Mouse (Mus musculus) c-Kit-positive CD71-positive TER-119-negative erythroid progenitor cells, embryonic 14.5 days (primary cell): ENCODE data around the gene Cdhr5.
A peak's percentile ranks its signal among the peaks of the same experiment; 100 is the strongest.

ENCODE experiments used
- DNase-seq: peaks from one replicate; pipeline ENCODE4 v3.0.0-alpha.2; 2013; ENCODE audit warnings: low read depth

Cdhr5 gene

DNA sequence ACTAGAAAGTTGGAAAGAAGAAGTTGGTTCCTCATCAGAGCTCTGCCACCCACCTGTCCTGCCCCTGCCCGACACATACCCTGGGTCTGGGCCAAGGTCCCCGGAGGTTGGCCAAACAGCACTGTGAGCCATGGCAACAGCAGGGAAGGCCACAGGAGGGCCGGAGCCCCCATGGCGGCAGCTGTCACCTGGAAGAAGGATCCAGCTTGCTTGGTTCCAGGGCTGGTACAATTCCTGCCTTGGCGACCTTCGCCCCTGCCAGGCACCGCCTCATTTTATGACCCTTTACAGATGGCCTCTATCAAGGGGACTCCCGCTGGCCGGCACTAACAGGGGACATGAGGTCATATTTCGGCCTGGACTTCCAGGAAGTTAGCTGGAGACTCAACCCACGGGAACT, at the start of gene Cdhr5:
TSS of gene Cdhr5 (minus strand) at position 241 of the 400 bp plus-strand sequence.
- DNase-seq: no peak

DNA sequence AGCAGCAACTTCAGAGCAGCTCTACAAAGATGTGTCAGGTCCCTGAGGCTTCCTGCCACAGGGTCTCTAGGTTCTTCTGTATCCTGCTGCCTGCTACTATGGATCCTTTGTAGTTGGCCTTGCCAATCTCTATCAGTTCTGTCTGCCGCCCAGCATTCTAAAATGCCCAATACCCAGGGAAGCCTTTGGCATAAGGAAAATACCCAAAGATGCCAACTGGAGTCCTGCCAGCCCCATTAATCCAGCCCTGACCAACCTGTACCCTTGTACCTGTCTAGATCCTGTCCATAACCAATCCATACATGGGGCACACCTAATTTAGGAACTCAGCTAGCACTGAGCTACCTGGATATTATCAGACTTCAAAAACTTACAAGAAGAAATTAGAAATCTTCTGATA, 48.1 kb upstream of the Cdhr5 start:
- no peak for DNase-seq

DNA sequence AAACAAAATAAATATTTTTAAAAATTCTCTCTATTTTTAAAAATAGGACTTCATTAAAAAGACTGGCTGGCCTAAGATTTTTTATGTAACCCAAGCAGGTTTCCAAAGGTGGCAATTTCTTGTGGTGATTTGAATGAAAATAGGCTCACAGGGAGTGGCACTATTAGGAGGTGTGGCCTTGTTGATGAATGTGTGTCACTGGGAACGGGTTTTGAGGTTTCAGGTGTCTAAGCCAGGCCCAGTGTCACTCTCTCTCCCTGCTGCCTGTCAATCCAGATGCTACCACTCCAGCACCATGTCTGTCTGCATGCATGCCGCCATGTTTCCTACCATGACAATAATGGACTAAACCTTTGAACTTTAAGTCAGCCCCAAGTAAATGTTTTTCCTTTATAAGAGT, 42.9 kb upstream of the Cdhr5 start:
- no peak for DNase-seq

DNA sequence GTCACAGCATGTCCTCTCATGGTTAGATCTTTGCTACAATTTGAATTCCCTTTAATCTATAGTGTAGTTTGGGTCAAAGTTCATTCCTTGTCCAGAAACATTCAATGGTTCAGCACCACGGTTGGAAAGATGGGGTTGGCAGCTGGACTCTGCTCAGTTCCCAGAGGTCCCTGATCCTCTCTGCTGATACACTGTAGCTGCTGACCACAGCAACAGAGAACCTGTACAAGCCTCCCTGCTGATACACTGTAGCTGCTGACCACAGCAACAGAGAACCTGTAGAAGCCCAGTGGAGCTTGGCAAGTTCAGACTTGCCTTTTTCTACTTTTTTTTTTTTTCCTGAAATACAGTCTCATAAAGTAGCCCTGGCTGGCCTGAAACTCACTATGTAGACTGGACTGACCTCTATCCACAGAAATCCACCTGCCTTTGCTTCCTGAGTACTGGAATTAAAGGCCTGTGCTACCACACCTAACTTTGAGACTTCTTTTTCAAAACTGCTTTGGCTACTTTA, 41.1 kb upstream of the Cdhr5 start:
- no peak for DNase-seq

DNA sequence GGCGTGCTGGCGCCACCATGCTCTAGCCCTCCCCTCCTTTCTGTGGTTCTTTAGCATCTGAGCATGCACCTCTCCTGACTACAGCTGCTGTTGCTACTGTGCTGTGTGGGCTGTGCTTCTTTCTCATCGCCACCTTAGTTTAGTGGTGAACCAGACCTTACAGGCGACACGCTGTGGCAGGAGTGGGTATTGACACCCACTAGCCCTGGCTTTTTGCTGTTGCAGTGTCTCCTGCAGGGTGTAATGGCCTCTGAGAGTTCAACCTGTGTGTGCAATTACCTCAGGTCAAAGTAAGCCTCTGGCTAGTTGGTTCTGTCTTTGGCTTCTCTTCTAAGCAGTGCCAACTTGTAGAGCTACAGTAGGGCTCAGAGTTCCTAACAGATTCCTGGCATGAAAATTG, 39.4 kb upstream of the Cdhr5 start:
- DNase-seq: no peak

DNA sequence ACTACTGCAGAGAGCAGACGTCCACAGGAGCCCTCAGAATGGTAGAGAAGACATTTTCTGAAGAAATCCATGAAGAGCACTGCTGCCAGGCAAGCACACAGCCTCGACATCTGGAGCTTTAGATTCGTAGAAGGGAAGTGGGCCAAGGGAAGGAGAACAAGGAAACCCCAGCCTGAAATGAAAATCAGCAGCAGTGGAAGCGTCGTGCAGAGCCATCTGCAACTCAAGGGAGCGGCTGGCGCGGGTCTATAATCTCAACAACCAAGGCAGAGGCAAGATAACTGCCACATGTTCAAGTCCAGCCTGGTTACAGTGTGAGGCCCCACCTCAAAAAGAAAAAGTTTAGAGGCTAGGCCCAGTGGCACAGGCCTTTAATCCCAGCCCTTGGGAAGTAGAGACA, 38.5 kb upstream of the Cdhr5 start:
- DNase-seq: no peak

DNA sequence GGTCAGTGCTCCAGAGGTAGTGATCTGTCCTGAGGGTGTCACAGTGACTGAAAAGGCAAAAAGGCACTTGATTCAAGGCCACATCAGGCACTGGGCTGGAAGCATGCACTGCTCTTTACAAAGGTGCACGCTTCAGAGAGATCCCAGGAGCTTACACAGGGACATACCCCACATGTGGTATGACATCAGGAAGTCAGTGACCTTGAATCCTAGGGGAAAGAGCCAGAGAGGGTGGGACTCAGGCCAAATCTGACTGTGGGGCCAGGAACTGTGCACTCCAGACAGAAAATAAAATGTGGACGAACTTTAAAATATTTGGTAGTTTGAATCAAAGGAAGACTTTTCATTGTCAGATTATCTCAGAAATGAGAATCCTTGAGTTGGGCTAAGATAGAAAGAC, 37.8 kb upstream of the Cdhr5 start:
- no peak for DNase-seq

DNA sequence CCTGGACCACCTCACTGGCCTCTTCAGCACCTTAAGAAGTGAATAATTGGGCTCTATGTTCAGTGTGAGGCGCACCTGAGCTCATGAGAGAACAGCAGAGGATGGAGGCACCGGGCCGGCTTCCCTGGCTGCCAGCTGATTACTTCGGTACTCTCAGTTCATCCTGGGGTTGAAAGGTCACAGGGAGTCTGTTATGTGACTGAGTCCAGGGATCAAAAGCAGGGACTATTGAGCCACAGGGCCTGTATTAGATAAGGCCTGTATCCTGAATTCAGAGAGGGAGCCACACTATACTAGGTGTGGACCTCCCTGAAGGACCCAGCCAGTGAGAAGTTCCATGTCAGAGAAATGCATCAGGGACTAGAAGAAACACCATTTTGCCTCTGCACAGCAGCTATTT, 28.0 kb upstream of the Cdhr5 start:
- DNase-seq: no peak

DNA sequence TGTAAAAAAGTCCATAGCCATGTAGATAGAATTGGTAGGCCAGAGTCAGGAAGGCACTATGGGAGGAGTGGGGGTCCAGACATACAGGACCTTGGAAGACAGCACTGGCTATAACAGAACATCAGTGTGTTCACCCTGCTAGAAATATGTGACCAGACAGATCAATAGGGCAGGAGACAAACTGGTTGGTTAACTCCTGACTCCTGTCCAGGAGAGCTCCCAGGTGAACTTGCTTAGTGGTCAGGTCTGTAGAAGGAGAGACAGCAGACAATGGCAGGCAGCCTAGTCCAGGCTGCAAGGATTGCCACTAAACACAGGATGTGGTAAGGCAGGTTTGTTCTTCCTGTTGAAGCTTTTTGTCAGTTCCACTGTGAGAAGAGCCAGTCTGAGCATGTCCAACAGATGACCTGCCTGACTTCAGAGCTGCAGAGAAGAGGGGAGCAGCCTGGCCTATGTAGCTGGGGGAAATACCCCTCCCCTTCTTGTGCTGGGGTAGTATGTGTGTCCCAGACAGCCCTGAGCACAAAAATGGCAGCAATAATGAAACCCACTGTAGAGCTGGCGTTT, 26.2 kb upstream of the Cdhr5 start:
- no peak for DNase-seq

DNA sequence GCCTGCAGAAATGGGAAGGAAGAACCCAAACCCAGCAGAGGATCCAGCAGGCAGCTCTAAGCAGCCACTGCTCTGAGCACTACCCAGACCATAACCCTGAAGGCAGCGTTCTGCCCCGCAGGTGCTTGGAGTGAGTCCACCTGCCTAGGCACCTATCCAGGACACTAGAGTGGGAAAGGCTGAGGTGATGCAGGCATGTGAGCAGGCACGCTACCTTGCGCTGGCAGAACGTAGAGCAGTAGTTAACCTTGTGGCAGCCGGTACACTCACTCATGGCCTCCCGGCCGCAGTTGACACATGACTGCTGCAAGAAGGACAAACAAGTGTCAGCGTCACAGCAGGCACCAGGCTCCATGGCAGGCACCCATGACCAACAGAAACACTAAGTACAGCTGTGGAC, 24.8 kb upstream of the Cdhr5 start:
- DNase-seq: no peak

DNA sequence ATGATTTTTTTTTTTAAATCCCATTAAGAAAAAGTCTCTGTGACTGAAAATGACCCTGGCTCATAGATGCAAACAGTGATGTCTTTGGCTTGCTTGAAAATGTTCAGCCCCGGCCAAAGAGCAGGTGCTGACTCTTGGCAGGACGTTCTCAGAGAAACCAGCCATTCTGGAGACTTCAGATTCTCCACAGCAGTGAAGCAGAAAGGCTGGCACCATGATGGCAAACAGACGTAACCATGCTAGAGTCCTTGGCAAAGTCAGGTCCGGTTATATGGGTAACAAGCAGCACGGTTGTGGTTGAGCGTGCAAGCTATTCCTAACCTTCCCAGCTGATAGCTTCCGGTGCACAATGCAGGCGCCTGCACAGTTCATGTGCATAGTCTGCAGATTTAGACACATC, 22.6 kb upstream of the Cdhr5 start:
- no peak for DNase-seq

DNA sequence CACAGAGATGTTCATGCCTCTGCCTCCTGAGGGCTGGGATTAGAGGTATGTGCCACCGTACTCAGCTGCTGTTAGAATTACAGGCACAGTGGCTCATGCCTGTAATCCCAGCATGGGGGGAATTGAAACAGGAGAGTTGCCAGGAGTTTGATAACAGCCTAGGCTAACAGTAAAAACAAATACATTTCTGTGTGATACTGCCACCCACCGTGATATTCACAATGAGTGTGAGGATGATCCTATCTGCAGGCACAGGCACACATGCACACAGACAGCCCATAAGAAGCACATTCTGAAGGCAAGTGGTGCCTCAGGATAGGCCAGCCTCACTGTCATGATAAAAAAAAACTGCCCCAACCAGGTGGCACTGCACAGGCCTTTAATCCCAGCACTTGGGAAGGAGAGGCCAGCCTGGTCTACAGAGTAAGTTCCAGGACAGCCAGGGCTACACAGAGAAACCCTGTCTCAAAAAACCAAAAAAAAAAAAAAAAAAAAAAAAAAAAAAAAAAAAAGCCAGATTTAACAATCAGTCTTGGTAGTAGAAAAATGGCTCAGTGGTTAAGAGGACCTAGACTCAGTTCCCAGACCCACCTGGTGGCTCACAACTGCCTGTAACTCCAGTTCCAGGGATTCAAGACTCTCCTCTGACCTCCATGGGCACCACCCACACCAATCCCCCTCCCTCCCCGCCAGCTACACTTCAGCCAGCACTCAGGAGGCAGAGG, 21.5 kb upstream of the Cdhr5 start:
- DNase-seq: peak; percentile 14

DNA sequence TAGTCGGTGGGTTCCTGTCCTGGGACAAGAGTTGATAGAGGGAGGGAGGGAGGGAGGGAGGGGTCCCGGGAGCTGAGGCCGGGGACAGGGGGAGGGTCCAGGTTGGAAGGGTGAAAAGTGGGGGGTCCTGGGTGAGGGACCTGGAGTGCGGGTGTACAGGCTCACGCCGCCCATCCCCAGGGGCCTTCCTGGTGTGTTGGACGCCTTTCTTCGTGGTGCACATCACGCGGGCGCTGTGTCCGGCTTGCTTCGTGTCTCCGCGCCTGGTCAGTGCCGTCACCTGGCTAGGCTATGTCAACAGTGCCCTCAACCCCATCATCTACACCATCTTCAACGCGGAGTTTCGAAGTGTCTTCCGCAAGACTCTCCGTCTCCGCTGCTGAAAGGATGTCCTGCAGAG, 17.9 kb upstream of the Cdhr5 start:
- DNase-seq: no peak

DNA sequence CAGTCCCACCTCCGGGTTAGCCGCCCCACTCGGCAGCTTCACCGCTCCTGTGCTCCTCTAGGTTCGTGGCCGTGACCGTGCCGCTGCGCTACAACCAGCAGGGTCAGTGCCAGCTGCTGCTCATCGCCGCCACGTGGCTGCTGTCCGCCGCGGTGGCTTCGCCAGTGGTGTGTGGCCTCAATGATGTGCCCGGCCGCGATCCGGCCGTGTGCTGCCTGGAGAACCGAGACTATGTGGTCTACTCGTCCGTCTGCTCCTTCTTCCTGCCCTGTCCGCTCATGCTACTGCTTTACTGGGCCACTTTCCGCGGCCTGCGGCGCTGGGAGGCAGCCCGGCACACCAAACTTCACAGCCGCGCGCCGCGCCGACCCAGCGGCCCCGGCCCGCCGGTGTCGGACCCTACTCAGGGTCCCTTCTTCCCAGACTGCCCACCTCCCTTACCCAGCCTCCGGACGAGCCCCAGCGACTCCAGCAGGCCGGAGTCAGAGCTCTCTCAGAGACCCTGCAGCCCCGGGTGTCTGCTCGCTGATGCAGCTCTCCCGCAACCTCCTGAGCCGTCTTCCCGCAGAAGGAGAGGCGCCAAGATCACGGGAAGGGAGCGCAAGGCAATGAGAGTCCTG, 17.4 kb upstream of the Cdhr5 start:
- DNase-seq: no peak

DNA sequence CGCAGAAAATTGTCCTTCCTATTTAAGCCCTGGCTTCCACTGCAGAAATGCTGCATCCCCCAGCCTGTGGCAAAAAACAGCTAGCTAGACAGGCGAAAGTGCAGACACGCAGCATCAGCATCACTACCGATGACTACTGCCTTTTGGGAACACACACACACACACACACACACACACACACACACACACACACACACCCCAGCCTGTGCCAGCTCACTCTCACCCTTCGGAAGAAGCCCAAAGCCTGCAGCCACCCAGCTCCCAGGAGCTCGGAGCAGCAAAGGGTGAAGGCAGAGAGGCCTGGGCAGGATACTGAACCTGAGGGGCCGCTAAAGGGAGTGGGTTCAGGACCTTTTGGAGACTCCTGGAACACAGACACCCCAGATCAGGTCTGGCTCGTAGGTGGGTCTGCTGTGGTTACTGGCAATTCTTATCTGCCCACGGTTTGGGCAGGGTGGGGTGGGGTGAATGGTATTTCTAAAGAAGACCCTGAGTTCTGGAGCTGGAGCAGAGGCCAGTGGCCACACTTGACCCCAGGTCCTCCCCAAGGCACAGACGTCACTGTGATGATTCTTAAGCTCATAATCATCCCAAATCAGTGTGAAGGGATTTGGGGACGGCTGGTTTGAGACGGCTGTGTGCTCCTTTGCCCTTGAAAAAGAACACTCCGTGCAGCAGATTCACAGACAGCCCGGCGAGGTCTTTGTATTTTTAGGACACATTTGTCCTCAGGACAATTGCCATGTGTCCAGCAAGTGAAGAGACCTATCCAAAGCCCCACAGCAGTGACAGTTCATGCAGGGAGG, 16.2 kb upstream of the Cdhr5 start:
- DNase-seq: no peak

DNA sequence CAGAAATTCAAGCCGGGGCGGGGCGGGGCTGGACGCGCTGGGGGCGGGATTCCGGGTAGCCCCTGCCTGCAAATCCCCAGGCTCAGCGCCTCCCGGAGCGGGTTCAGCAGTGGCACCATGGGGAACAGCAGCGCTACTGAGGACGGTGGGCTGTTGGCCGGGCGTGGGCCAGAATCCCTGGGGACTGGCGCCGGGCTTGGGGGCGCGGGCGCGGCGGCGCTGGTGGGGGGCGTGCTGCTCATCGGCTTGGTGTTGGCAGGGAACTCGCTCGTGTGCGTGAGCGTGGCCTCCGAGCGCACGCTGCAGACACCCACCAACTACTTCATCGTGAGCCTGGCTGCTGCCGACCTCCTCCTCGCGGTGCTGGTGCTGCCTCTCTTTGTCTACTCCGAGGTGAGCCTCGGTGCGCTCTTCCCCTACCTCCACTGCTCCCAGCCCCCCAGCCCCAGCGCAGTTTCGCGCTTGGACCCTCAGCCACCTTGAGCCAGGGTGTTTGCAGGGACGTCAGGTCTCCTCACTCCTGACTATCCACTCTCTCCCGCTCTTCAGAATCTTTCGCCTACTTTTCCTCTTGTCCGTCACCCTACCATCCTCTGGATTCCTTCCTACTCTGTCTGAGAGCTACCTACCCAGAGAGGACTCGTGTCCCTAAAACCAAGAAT, 15.5 kb upstream of the Cdhr5 start, which contains the start of gene Drd4:
TSS of gene Drd4 (plus strand) at position 86 of the 662 bp plus-strand sequence.
- DNase-seq: no peak

DNA sequence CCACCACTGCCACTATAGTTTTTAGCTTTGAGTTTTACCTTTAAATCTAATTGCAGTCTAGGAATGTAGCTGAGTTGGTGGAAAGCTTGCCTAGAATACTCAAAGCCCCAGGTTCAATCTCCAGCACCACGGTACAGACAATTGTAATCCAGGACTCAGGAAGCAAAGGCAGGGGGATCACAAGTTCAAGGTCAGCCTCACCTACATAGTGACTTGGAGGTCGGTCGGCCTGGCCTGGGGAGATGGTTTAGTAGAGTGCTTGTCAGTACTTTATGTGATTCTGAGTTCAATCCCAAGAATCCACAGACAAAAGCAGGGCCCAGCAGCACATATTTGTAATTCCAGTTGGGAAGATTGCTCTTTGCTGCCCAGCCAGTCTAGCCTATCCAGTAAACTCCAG, 11.5 kb upstream of the Cdhr5 start:
- DNase-seq: no peak

DNA sequence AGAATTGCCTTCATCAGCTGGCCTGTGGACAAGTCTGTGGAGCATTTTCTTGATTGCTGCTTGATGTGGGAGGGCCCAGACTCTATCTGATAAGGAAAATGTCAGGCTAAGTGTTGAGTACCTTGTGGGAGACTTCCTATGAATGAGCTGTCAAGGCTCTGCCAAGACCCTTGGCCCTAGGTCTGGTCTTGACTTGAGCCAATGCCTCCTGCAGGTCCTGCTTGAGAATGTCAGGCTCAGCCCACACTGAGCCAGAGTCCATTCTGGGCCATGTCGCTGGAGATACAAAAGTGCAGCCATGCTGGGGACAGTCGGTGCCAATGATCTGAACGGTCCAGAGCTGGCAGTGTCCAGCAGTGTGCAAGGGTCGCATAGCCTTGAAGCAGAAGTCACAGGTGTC, 6.2 kb upstream of the Cdhr5 start:
- no peak for DNase-seq

DNA sequence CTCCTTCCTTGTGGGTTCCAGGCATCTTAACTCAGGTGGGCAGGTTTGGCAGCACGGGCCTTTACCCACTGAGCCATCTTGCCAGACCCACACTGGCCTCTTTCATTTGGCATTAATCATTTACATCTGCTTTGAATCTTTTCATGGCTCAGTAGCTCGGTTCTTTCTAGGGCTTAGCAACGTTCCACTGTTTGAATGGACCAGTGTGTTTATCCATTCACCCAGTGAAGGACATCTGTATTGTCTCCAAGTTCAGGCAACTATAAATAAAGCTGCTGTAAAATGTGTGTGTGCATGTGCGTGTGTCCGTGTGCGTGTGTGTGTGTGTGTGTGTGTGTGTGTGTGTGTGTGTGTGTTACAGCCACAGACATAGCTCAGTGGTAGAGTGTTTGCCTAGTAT, 4.9 kb upstream of the Cdhr5 start:
- no peak for DNase-seq

DNA sequence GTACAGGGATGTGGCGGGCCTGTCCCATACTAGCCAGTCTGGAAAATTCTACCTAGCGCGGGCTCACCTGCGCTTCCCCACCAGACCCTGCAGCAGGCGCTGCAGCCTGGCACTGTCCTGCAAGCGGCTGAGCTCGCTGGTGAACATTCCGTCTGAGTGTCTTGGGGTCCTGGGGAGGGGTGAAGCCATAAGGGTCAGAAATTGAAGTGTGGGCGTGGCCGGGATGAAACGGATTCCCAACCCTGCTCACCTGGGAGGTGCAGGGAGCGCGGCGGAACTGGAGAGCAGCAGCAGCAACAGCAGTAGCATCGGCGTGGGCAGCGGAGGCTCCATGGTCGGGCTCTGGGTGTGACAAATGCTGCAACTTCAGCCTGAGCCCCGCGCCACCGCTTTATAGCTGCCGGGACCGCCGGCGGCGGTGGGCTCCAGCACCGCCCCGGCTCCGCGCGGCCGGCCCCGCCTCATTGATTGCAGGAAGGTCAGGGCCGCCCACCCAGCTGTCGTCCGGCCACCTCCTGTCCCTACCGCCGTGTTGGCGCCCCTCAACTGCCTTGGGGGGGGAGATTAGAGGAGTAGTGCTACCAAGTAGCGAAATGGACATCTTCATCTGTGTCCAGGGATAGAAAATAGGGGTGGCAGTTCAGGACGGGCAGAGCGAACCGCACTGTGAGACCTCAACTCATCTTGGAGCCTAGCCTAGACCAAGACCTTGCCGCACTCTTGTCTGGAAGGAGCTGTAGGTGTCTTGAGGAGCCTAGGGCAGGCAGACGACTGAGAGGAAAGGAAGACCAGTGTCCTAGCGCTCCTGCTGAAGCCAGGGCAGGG, 2.4 kb upstream of the Cdhr5 start, which contains the start of gene Sct:
TSS of gene Sct (minus strand) at position 368 of the 825 bp plus-strand sequence.
- no peak for DNase-seq
